Mouse (Mus musculus): ENCODE results near the gene Hmga2. TPM values are rescaled to one million over a fixed set of nuclear protein-coding genes. Genes with fewer than 3 reads are reported as not detected.
A peak's percentile ranks its signal among the peaks of the same experiment; 100 is the strongest.

Gene Hmga2
- total and polyA plus RNA-seq, 2 experiments from 2014 or later = 0.30 to 0.99 TPM

GRCm38 (mm10) chr10:120327946-120328345 lies 148.3 kb downstream of the Hmga2 start:
- Histone ChIP-seq H3K27me3 (ENCODE audit: insufficient read depth, low read length) (no peaks in the 10 kb centered on the region), H3K4me3 (ENCODE audit: low read depth, low read length) (no peak overlapping the region), H3K9me3 (ENCODE audit: low read length) (no peaks in the 10 kb centered on the region), H3K9ac (replicated peaks; ENCODE audit: low read length, poor library complexity, severe bottlenecking) (no peak overlapping the region), H3K36me3 (ENCODE audit: insufficient read depth, low read length) (no peaks in the 10 kb centered on the region), H3K27ac (ENCODE audit: low read depth, low read length) (no peak overlapping the region), H3K4me2 (ENCODE audit: low read depth, low read length, poor library complexity, severe bottlenecking) (no peak overlapping the region), H3K4me1 (ENCODE audit: insufficient read depth, low read length) (no peaks in the 10 kb centered on the region)
- 91% methylated on average over 14 of the region's 14 CpGs for WGBS
- ATAC-seq (ENCODE audit: low FRiP score) (no peak), DNase-seq (ENCODE audit: low spot score) (no peak)
- no peak for TF ChIP-seq CTCF (IDR thresholded peaks at IDR 0.05)

- Histone ChIP-seq H3K4me3 (ENCODE audit: low read depth, low read length) (no peak overlapping the region), H3K9ac (replicated peaks; ENCODE audit: low read length, poor library complexity, severe bottlenecking) (no peak overlapping the region), H3K36me3 (ENCODE audit: insufficient read depth, low read length) (no peaks in the 10 kb centered on the region), H3K9me3 (ENCODE audit: low read length) (0 out of 2 replicates have a peak, but pooled peaks cover 4% of the 10 kb centered on the region), H3K27ac (ENCODE audit: low read depth, low read length) (no peak overlapping the region), H3K4me1 (ENCODE audit: insufficient read depth, low read length) (no peaks in the 10 kb centered on the region), H3K4me2 (ENCODE audit: low read depth, low read length, poor library complexity, severe bottlenecking) (no peak overlapping the region), H3K27me3 (ENCODE audit: insufficient read depth, low read length) (no peaks in the 10 kb centered on the region)
- ATAC-seq (ENCODE audit: low FRiP score) = no peak
- DNase-seq (ENCODE audit: low spot score) = no peak
- WGBS = 90% methylated on average over 11 of the region's 11 CpGs
- no peak for TF ChIP-seq CTCF (IDR thresholded peaks at IDR 0.05)
These were observed 152.6 kb downstream of the Hmga2 start for GRCm38 (mm10) chr10:120323584-120324203.

- no peaks in the 10 kb centered on the region for H3K4me1 ChIP-seq (ENCODE audit: insufficient read depth, low read length)
- H3K9me3 ChIP-seq (ENCODE audit: low read length) = 0 out of 2 replicates have a peak, but pooled peaks cover 4% of the 10 kb centered on the region
- TF ChIP-seq CTCF (IDR thresholded peaks at IDR 0.05) = no peak
- H3K4me2 ChIP-seq (ENCODE audit: low read depth, low read length, poor library complexity, severe bottlenecking) = no peak overlapping the region
- H3K27ac ChIP-seq (ENCODE audit: low read depth, low read length) = no peak overlapping the region
- ATAC-seq (ENCODE audit: low FRiP score) (no peak), DNase-seq (ENCODE audit: low spot score) (no peak)
- no peak overlapping the region for H3K4me3 ChIP-seq (ENCODE audit: low read depth, low read length)
- H3K27me3 ChIP-seq (ENCODE audit: insufficient read depth, low read length) = no peaks in the 10 kb centered on the region
- H3K36me3 ChIP-seq (ENCODE audit: insufficient read depth, low read length) = no peaks in the 10 kb centered on the region
- no peak overlapping the region for H3K9ac ChIP-seq (replicated peaks; ENCODE audit: low read length, poor library complexity, severe bottlenecking)
- WGBS = 91% methylated on average over 8 of the region's 8 CpGs
These were observed 153.5 kb downstream of the Hmga2 start for GRCm38 (mm10) chr10:120322815-120323214.

- WGBS = 91% methylated on average over 12 of the region's 12 CpGs
- no peaks in the 10 kb centered on the region for H3K4me1 ChIP-seq (ENCODE audit: insufficient read depth, low read length)
- no peaks in the 10 kb centered on the region for H3K27me3 ChIP-seq (ENCODE audit: insufficient read depth, low read length)
- H3K9ac ChIP-seq (replicated peaks; ENCODE audit: low read length, poor library complexity, severe bottlenecking) = no peak overlapping the region
- H3K36me3 ChIP-seq (ENCODE audit: insufficient read depth, low read length) = no peaks in the 10 kb centered on the region
- ATAC-seq (ENCODE audit: low FRiP score) (no peak), DNase-seq (ENCODE audit: low spot score) (no peak)
- TF ChIP-seq CTCF (IDR thresholded peaks at IDR 0.05) = no peak
- 0 out of 2 replicates have a peak, but pooled peaks cover 4% of the 10 kb centered on the region for H3K9me3 ChIP-seq (ENCODE audit: low read length)
- H3K4me3 ChIP-seq (ENCODE audit: low read depth, low read length) = no peak overlapping the region
- no peak overlapping the region for H3K4me2 ChIP-seq (ENCODE audit: low read depth, low read length, poor library complexity, severe bottlenecking)
- no peak overlapping the region for H3K27ac ChIP-seq (ENCODE audit: low read depth, low read length)
These were observed 156.7 kb downstream of the Hmga2 start for GRCm38 (mm10) chr10:120319614-120320013.

MicroRNAs encoded within 50 kb of the gene (microRNA counts, 519-probe panel; counts per million panel counts)
- 528 counts per million, percentile 58 among the panel's probes with 10 or more counts for microRNA mmu-miR-763

Small RNAs within 50 kb of the gene (microRNA-seq; reads per million reads assigned to microRNA genes)
- not detected for gene Mir763 (ENCODE audit: borderline number of aligned reads)

Other genes with a start within 250 kb of the Hmga2 start
- gene Llph, start 249.4 kb downstream of the Hmga2 start, total RNA-seq (2014; rRNA removed) = 4.0 and 6.2 TPM in 2 replicates
- gene Llph, start 249.4 kb downstream of the Hmga2 start, polyA plus RNA-seq (2015; fragmentation: Nextera tagmentation; extraction: Ambion mirVana) = 34.1 and 40.1 TPM in 2 replicates